Mouse (Mus musculus) heart, adult 2 months (tissue): ENCODE data around the gene Arhgap1. TPM values are rescaled to one million over a fixed set of nuclear protein-coding genes. Genes with fewer than 3 reads are reported as not detected.

Experiments used
- DNase-seq, 2 experiments: peaks; one replicate each; pipeline ENCODE4 v3.0.0; 2021
- H3K27ac ChIP-seq: fragments of 200-600 bp; 2 replicates; pipeline ENCODE4 v1.8.1; 2022
- H3K27me3 ChIP-seq: fragments of 200-500 bp; 2 replicates; pipeline ENCODE4 v1.6.1; 2012; ENCODE audit warnings: mild to moderate bottlenecking, low read length, inconsistent platforms, mixed read lengths; ENCODE audit not compliant: control insufficient read depth, insufficient read depth
- H3K36me3 ChIP-seq: fragments of 200-500 bp; 2 replicates; pipeline ENCODE4 v1.6.1; 2012; ENCODE audit warnings: low read length, inconsistent platforms; ENCODE audit not compliant: control insufficient read depth, insufficient read depth
- H3K4me1 ChIP-seq: fragments of 200-500 bp; 2 replicates; pipeline ENCODE4 v1.6.1; 2011; ENCODE audit warnings: low read length; ENCODE audit not compliant: control insufficient read depth, insufficient read depth
- H3K4me3 ChIP-seq: fragments of 200-600 bp; 2 replicates; pipeline ENCODE4 v1.8.1; 2022
- H3K79me2 ChIP-seq: fragments of 200-500 bp; replicated peaks from 2 replicates; pipeline ENCODE4 v1.6.1; 2012; ENCODE audit warnings: mild to moderate bottlenecking, inconsistent platforms, low read length, moderate library complexity, mixed read lengths; ENCODE audit not compliant: control insufficient read depth, insufficient read depth
- H3K9ac ChIP-seq: fragments of 200-500 bp; 2 replicates; pipeline ENCODE4 v1.6.1; 2012; ENCODE audit warnings: low read depth, mild to moderate bottlenecking, control low read depth, inconsistent platforms, low read length, mixed read lengths
- CTCF ChIP-seq: fragments of 200-600 bp; IDR thresholded peaks from 2 replicates; pipeline ENCODE4 v1.8.1; 2022; ENCODE audit warnings: antibody characterized with exemption, mild to moderate bottlenecking, moderate library complexity
- EP300 ChIP-seq: fragments of 200-500 bp; IDR thresholded peaks from 2 replicates; pipeline ENCODE4 v1.6.1; 2011; ENCODE audit warnings: low read depth, low read length, control low read depth; ENCODE audit not compliant: insufficient read depth
- POLR2A ChIP-seq: fragments of 200-500 bp; IDR thresholded peaks from 2 replicates; pipeline ENCODE4 v1.6.1; 2011; ENCODE audit warnings: mild to moderate bottlenecking, low read depth, low read length, control low read depth; ENCODE audit not compliant: insufficient read depth
- WGBS: fragments of 180-500 bp; shearing (Covaris S2); methylation state at CpG from one replicate; pipeline ENCODE4 v1.1.7; 2018; 5-methylcytosine and 5-hydroxymethylcytosine counted together
- intact Hi-C: fragments of 180-260 bp; cut with DNase I; formaldehyde crosslinking; loops from one replicate; pipeline ENCODE4 v1.15.1; 2025
- polyA plus RNA-seq: library from polyadenylated mRNA; depleted of rRNA; stranded (reverse); fragments of >200 nt; gene quantifications from 2 replicates; pipeline ENCODE4 v1.2.3, GENCODE M21; 2012
- total RNA-seq, 2 experiments: library from RNA; stranded (reverse); gene quantifications; 2 replicates each; pipeline ENCODE4 v1.2.3; 2021

Arhgap1 gene
- total and polyA plus RNA-seq, 3 experiments: 18.6 to 39.0 (median 20.7) TPM

- intact Hi-C loops: no loop called here
- 80% methylated on average over 6 of the region's 6 CpGs for WGBS
- no peaks in the 10 kb centered on the region for H3K79me2 ChIP-seq
- peaks cover 8% of the 10 kb centered on the region for H3K4me1 ChIP-seq
- DNase-seq: no peak
- H3K4me3 ChIP-seq: no peak overlapping the region
- H3K36me3 ChIP-seq: peaks cover 4% of the 10 kb centered on the region; the same call in 1 of the 2 replicates
- no peak for TF ChIP-seq EP300
- no peak for TF ChIP-seq POLR2A
- TF ChIP-seq CTCF: no peak
- H3K27ac ChIP-seq: no peak overlapping the region
- no peaks in the 10 kb centered on the region for H3K27me3 ChIP-seq
- H3K9ac ChIP-seq: no peak overlapping the region
Measured at GRCm38 (mm10) chr2:91670038-91670437, 20.4 kb downstream of the Arhgap1 start.

GRCm38 (mm10) chr2:91673587-91673986, 23.9 kb downstream of the Arhgap1 start:
- peak; percentile 57; the same call in 1 of the 2 replicates for TF ChIP-seq EP300
- no peak for TF ChIP-seq POLR2A
- DNase-seq: no peak
- Histone ChIP-seq H3K27ac (no peak overlapping the region), H3K79me2 (no peaks in the 10 kb centered on the region), H3K27me3 (no peaks in the 10 kb centered on the region), H3K36me3 (no peaks in the 10 kb centered on the region), H3K9ac (no peak overlapping the region), H3K4me3 (no peak overlapping the region), H3K4me1 (peaks cover 2% of the 10 kb centered on the region; the same call in 1 of the 2 replicates)
- intact Hi-C loops: no loop called here
- 50% methylated on average over 2 of the region's 2 CpGs for WGBS

DNA sequence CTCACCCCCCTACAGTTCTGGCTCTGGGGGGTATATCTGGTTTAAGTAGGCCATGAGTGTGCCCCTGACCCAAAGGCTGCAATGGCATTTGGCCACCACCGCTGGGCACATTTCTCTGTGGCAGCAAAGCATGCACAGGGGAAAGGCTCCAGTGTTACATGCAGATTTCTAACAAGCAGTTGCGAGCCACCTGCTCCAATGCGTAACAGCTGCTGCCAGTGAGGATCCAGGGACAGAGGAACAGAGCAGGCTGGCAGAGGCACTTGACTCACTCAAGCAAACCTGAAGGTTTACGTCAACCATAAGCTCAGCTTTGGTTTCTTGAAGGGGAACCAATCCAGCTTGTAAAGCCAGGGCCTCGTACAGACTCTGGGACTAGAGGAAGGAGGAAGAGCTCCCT, 25.2 kb downstream of the Arhgap1 start:
- no peak for DNase-seq
- H3K9ac ChIP-seq: no peak overlapping the region
- 87% methylated on average over 5 of the region's 5 CpGs for WGBS
- no peaks in the 10 kb centered on the region for H3K79me2 ChIP-seq
- H3K27ac ChIP-seq: no peak overlapping the region
- intact Hi-C loops: no loop called here
- TF ChIP-seq EP300 (no peak), POLR2A (no peak), CTCF (no peak)
- no peak overlapping the region for H3K4me3 ChIP-seq
- no peaks in the 10 kb centered on the region for H3K27me3 ChIP-seq
- peaks cover 2% of the 10 kb centered on the region; the same call in 1 of the 2 replicates for H3K4me1 ChIP-seq
- no peaks in the 10 kb centered on the region for H3K36me3 ChIP-seq

GRCm38 (mm10) chr2:91676420-91676819, 26.8 kb downstream of the Arhgap1 start:
- no peak for DNase-seq
- H3K79me2 ChIP-seq: no peaks in the 10 kb centered on the region
- peaks cover 2% of the 10 kb centered on the region; the same call in 1 of the 2 replicates for H3K4me1 ChIP-seq
- H3K9ac ChIP-seq: no peak overlapping the region
- H3K27ac ChIP-seq: no peak overlapping the region
- TF ChIP-seq EP300: no peak
- no peak for TF ChIP-seq POLR2A
- no peak for TF ChIP-seq CTCF
- intact Hi-C loops: no loop called here
- H3K27me3 ChIP-seq: no peaks in the 10 kb centered on the region
- no peak overlapping the region for H3K4me3 ChIP-seq
- no peaks in the 10 kb centered on the region for H3K36me3 ChIP-seq
- 81% methylated on average over 2 of the region's 2 CpGs for WGBS

DNA sequence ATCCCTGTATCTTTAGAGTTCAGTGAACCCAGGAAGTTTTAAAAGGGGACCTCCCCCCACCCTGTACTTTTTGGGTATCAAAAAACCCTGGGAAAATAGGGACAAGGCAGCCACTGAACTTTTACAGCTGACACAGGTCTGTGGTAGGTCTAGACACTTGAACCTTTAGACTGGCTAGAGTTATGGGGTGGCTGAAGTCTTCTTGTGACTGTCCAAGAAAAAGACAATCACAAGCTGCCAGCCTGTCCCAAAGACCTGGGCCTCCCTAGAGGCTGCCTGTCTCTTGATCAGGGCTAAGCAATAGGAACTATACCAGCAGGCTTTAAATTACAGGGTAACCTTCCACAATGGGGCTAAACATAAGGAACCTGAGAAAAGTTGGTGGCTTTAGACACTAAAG, 27.3 kb downstream of the Arhgap1 start:
- no peaks in the 10 kb centered on the region for H3K27me3 ChIP-seq
- no peak for TF ChIP-seq POLR2A
- no peak for TF ChIP-seq EP300
- no peak for TF ChIP-seq CTCF
- H3K9ac ChIP-seq: no peak overlapping the region

GRCm38 (mm10) chr2:91682850-91683249, 33.2 kb downstream of the Arhgap1 start:
- TF ChIP-seq CTCF: peak; percentile 73
- TF ChIP-seq POLR2A: no peak
- H3K27ac ChIP-seq: peak overlapping the region; percentile 50
- 47% methylated on average over 4 of the region's 4 CpGs for WGBS
- H3K36me3 ChIP-seq: no peaks in the 10 kb centered on the region; the same call in 1 of the 2 replicates
- no peak for DNase-seq
- H3K79me2 ChIP-seq: no peaks in the 10 kb centered on the region
- H3K27me3 ChIP-seq: no peaks in the 10 kb centered on the region
- no peaks in the 10 kb centered on the region for H3K4me1 ChIP-seq
- H3K4me3 ChIP-seq: no peak overlapping the region
- no peak overlapping the region for H3K9ac ChIP-seq
- intact Hi-C loops: loop anchor here (5.0 kb wide), 1 partner anchor 94 kb away; no protein-coding TSS in a partner anchor

More for the DNA sequence above, 27.3 kb downstream of the Arhgap1 start:
- DNase-seq: no peak
- H3K4me1 ChIP-seq: peaks cover 2% of the 10 kb centered on the region; the same call in 1 of the 2 replicates
- no peak overlapping the region for H3K27ac ChIP-seq
- H3K36me3 ChIP-seq: no peaks in the 10 kb centered on the region
- H3K79me2 ChIP-seq: no peaks in the 10 kb centered on the region
- no peak overlapping the region for H3K4me3 ChIP-seq
- intact Hi-C loops: no loop called here
